Mouse (Mus musculus): ENCODE data around the gene Tmem123. TPM values are rescaled to one million over a fixed set of nuclear protein-coding genes. Genes with fewer than 3 reads are reported as not detected.

The Tmem123 gene
- polyA plus RNA-seq, 1 experiment = 90.0 TPM

- Histone ChIP-seq H3K4me1 (ENCODE audit: control insufficient read depth, insufficient read depth, insufficient read length) (peaks cover 11% of the 10 kb centered on the region), H3K4me3 (ENCODE audit: extremely low read depth, insufficient read depth, insufficient read length) (peak overlapping the region; percentile 99), H3K27me3 (ENCODE audit: control insufficient read depth, insufficient read depth, low read length) (no peaks in the 10 kb centered on the region), H3K27ac (ENCODE audit: insufficient read depth, low read length) (peak overlapping the region; percentile 17; the same call in 1 of the 2 replicates), H3K36me3 (ENCODE audit: control insufficient read depth, insufficient read depth, low read length) (peaks cover 14% of the 10 kb centered on the region)
- 36% methylated on average over 3 of the region's 3 CpGs for WGBS
- DNase-seq (ENCODE audit: low read depth in 1 of 2, low spot score in 2 of 2) = no peak
- TF ChIP-seq CTCF (IDR thresholded peaks at IDR 0.05; ENCODE audit: extremely low read depth, insufficient read depth, insufficient read length, insufficient replicate concordance) = no peak
- TF ChIP-seq POLR2A (IDR thresholded peaks at IDR 0.05; ENCODE audit: low read depth, low read length) = no peak
Observed at GRCm38 (mm10) chr9:7765236-7765635, 1.4 kb downstream of the Tmem123 start.

GRCm38 (mm10) chr9:7766582-7766981, 2.7 kb downstream of the Tmem123 start:
- no peak overlapping the region for H3K27ac ChIP-seq (ENCODE audit: insufficient read depth, low read length)
- 30% methylated on average over 3 of the region's 3 CpGs for WGBS
- peaks cover 11% of the 10 kb centered on the region for H3K4me1 ChIP-seq (ENCODE audit: control insufficient read depth, insufficient read depth, insufficient read length)
- TF ChIP-seq CTCF (IDR thresholded peaks at IDR 0.05; ENCODE audit: extremely low read depth, insufficient read depth, insufficient read length, insufficient replicate concordance) (no peak), POLR2A (IDR thresholded peaks at IDR 0.05; ENCODE audit: low read depth, low read length) (no peak)
- DNase-seq (ENCODE audit: low read depth in 1 of 2, low spot score in 2 of 2) = no peak
- H3K4me3 ChIP-seq (ENCODE audit: extremely low read depth, insufficient read depth, insufficient read length) = no peak overlapping the region
- H3K36me3 ChIP-seq (ENCODE audit: control insufficient read depth, insufficient read depth, low read length) = peaks cover 21% of the 10 kb centered on the region
- no peaks in the 10 kb centered on the region for H3K27me3 ChIP-seq (ENCODE audit: control insufficient read depth, insufficient read depth, low read length)

- peaks cover 8% of the 10 kb centered on the region for H3K4me1 ChIP-seq (ENCODE audit: control insufficient read depth, insufficient read depth, insufficient read length)
- no peak overlapping the region for H3K27ac ChIP-seq (ENCODE audit: insufficient read depth, low read length)
- TF ChIP-seq POLR2A (IDR thresholded peaks at IDR 0.05; ENCODE audit: low read depth, low read length) (no peak), CTCF (IDR thresholded peaks at IDR 0.05; ENCODE audit: extremely low read depth, insufficient read depth, insufficient read length, insufficient replicate concordance) (no peak)
- WGBS = 42% methylated on average over 2 of the region's 2 CpGs
- H3K27me3 ChIP-seq (ENCODE audit: control insufficient read depth, insufficient read depth, low read length) = no peaks in the 10 kb centered on the region
- no peak for DNase-seq (ENCODE audit: low read depth in 1 of 2, low spot score in 2 of 2)
- H3K36me3 ChIP-seq (ENCODE audit: control insufficient read depth, insufficient read depth, low read length) = peaks cover 29% of the 10 kb centered on the region
- no peak overlapping the region for H3K4me3 ChIP-seq (ENCODE audit: extremely low read depth, insufficient read depth, insufficient read length)
Observed at GRCm38 (mm10) chr9:7767526-7767925, 3.7 kb downstream of the Tmem123 start.

GRCm38 (mm10) chr9:7769081-7769480, 5.2 kb downstream of the Tmem123 start:
- H3K4me3 ChIP-seq (ENCODE audit: extremely low read depth, insufficient read depth, insufficient read length) = no peak overlapping the region
- DNase-seq (ENCODE audit: low read depth in 1 of 2, low spot score in 2 of 2) = no peak
- peaks cover 35% of the 10 kb centered on the region for H3K36me3 ChIP-seq (ENCODE audit: control insufficient read depth, insufficient read depth, low read length)
- H3K27ac ChIP-seq (ENCODE audit: insufficient read depth, low read length) = no peak overlapping the region
- no peaks in the 10 kb centered on the region for H3K27me3 ChIP-seq (ENCODE audit: control insufficient read depth, insufficient read depth, low read length)
- 79% methylated on average over 4 of the region's 4 CpGs for WGBS
- TF ChIP-seq CTCF (IDR thresholded peaks at IDR 0.05; ENCODE audit: extremely low read depth, insufficient read depth, insufficient read length, insufficient replicate concordance) (no peak), POLR2A (IDR thresholded peaks at IDR 0.05; ENCODE audit: low read depth, low read length) (no peak)
- H3K4me1 ChIP-seq (ENCODE audit: control insufficient read depth, insufficient read depth, insufficient read length) = peaks cover 8% of the 10 kb centered on the region

- whole genome bisulfite sequencing = 83% methylated on average over 5 of the region's 5 CpGs
- peaks cover 10% of the 10 kb centered on the region for H3K4me1 ChIP-seq (ENCODE audit: control insufficient read depth, insufficient read depth, insufficient read length)
Observed at GRCm38 (mm10) chr9:7769491-7769890, 5.7 kb downstream of the Tmem123 start.

GRCm38 (mm10) chr9:7772361-7772760, 8.5 kb downstream of the Tmem123 start:
- no peaks in the 10 kb centered on the region for H3K27me3 ChIP-seq (ENCODE audit: control insufficient read depth, insufficient read depth, low read length)
- 95% methylated on average over 2 of the region's 2 CpGs for WGBS
- peaks cover 39% of the 10 kb centered on the region for H3K36me3 ChIP-seq (ENCODE audit: control insufficient read depth, insufficient read depth, low read length)
- H3K4me3 ChIP-seq (ENCODE audit: extremely low read depth, insufficient read depth, insufficient read length) = no peak overlapping the region
- peaks cover 7% of the 10 kb centered on the region for H3K4me1 ChIP-seq (ENCODE audit: control insufficient read depth, insufficient read depth, insufficient read length)
- no peak for DNase-seq (ENCODE audit: low read depth in 1 of 2, low spot score in 2 of 2)
- H3K27ac ChIP-seq (ENCODE audit: insufficient read depth, low read length) = no peak overlapping the region
- no peak for TF ChIP-seq CTCF (IDR thresholded peaks at IDR 0.05; ENCODE audit: extremely low read depth, insufficient read depth, insufficient read length, insufficient replicate concordance)
- TF ChIP-seq POLR2A (IDR thresholded peaks at IDR 0.05; ENCODE audit: low read depth, low read length) = no peak

More at GRCm38 (mm10) chr9:7769491-7769890, 5.7 kb downstream of the Tmem123 start:
- Histone ChIP-seq H3K27me3 (ENCODE audit: control insufficient read depth, insufficient read depth, low read length) (no peaks in the 10 kb centered on the region), H3K36me3 (ENCODE audit: control insufficient read depth, insufficient read depth, low read length) (peaks cover 35% of the 10 kb centered on the region), H3K27ac (ENCODE audit: insufficient read depth, low read length) (no peak overlapping the region), H3K4me3 (ENCODE audit: extremely low read depth, insufficient read depth, insufficient read length) (no peak overlapping the region)
- TF ChIP-seq CTCF (IDR thresholded peaks at IDR 0.05; ENCODE audit: extremely low read depth, insufficient read depth, insufficient read length, insufficient replicate concordance) = no peak
- no peak for TF ChIP-seq POLR2A (IDR thresholded peaks at IDR 0.05; ENCODE audit: low read depth, low read length)
- DNase-seq (ENCODE audit: low read depth in 1 of 2, low spot score in 2 of 2) = no peak

- no peak overlapping the region for H3K27ac ChIP-seq (ENCODE audit: insufficient read depth, low read length)
- H3K36me3 ChIP-seq (ENCODE audit: control insufficient read depth, insufficient read depth, low read length) = peaks cover 39% of the 10 kb centered on the region
- no peak for TF ChIP-seq POLR2A (IDR thresholded peaks at IDR 0.05; ENCODE audit: low read depth, low read length)
- no peak for TF ChIP-seq CTCF (IDR thresholded peaks at IDR 0.05; ENCODE audit: extremely low read depth, insufficient read depth, insufficient read length, insufficient replicate concordance)
- no peaks in the 10 kb centered on the region for H3K27me3 ChIP-seq (ENCODE audit: control insufficient read depth, insufficient read depth, low read length)
- H3K4me3 ChIP-seq (ENCODE audit: extremely low read depth, insufficient read depth, insufficient read length) = no peak overlapping the region
- WGBS = 86% methylated on average over 4 of the region's 4 CpGs
- DNase-seq (ENCODE audit: low read depth in 1 of 2, low spot score in 2 of 2) = no peak
- H3K4me1 ChIP-seq (ENCODE audit: control insufficient read depth, insufficient read depth, insufficient read length) = peaks cover 4% of the 10 kb centered on the region; the same call in 1 of the 2 replicates
Observed at GRCm38 (mm10) chr9:7772773-7773454, 9.1 kb downstream of the Tmem123 start.
